Mouse (Mus musculus): ENCODE results near the gene Cobl.

Cobl gene

GRCm38 (mm10) chr11:12299701-12300446 lies 164.9 kb downstream of the Cobl start:
- no peak for DNase-seq

- DNase-seq: no peak
Measured at GRCm38 (mm10) chr11:12291654-12291935, 173.2 kb downstream of the Cobl start.

GRCm38 (mm10) chr11:12290911-12291653 lies 173.7 kb downstream of the Cobl start:
- DNase-seq: peak; percentile 79

GRCm38 (mm10) chr11:12285319-12286021 lies 179.3 kb downstream of the Cobl start:
- DNase-seq: no peak

- DNase-seq: peak; percentile 5
Measured at GRCm38 (mm10) chr11:12280711-12281110, 184.0 kb downstream of the Cobl start.

GRCm38 (mm10) chr11:12274276-12274675 lies 190.5 kb downstream of the Cobl start:
- no peak for DNase-seq

- no peak for DNase-seq
Measured at GRCm38 (mm10) chr11:12273726-12274125, 191.0 kb downstream of the Cobl start.

GRCm38 (mm10) chr11:12258411-12258810 lies 206.3 kb downstream of the Cobl start:
- no peak for DNase-seq

- DNase-seq: no peak
Measured at GRCm38 (mm10) chr11:12257324-12258118, 207.2 kb downstream of the Cobl start.

GRCm38 (mm10) chr11:12245327-12245915 lies 219.3 kb downstream of the Cobl start:
- DNase-seq: no peak

- DNase-seq: no peak
Measured at GRCm38 (mm10) chr11:12236341-12236740, 228.4 kb downstream of the Cobl start.

GRCm38 (mm10) chr11:12234876-12235275 lies 229.9 kb downstream of the Cobl start:
- no peak for DNase-seq

- no peak for DNase-seq
Measured at GRCm38 (mm10) chr11:12234126-12234525, 230.6 kb downstream of the Cobl start.

GRCm38 (mm10) chr11:12232743-12233125 lies 232.0 kb downstream of the Cobl start:
- no peak for DNase-seq

GRCm38 (mm10) chr11:12232041-12232742 lies 232.6 kb downstream of the Cobl start:
- DNase-seq: peak; percentile 80

- peak; percentile 70 for DNase-seq
Measured at GRCm38 (mm10) chr11:12231481-12232035, 233.2 kb downstream of the Cobl start.

- no peak for DNase-seq
Measured at GRCm38 (mm10) chr11:12229411-12229810, 235.3 kb downstream of the Cobl start.

- no peak for DNase-seq
Measured at GRCm38 (mm10) chr11:12227343-12227742, 237.4 kb downstream of the Cobl start.

GRCm38 (mm10) chr11:12219594-12220530 lies 244.9 kb downstream of the Cobl start:
- no peak for DNase-seq

GRCm38 (mm10) chr11:12216897-12217296 lies 247.9 kb downstream of the Cobl start:
- DNase-seq: no peak
